Mouse (Mus musculus) embryonic facial prominence, embryonic 11.5 days (tissue): ENCODE measurements at regions not wholly inside any gene's neighbourhood (a gene's known extent, or its start where the extent isn't known, plus 50 kb on each side); places are given as distances from the start of the nearest gene placed in this dataset.

Experiments used
- ATAC-seq: fragments of 200-750 bp; cut with Nextera tagmentation; replicated peaks from 2 replicates; pipeline ENCODE4 v1.8.0; 2017; ENCODE audit warnings: low read depth; ENCODE audit not compliant: insufficient number of reproducible peaks, low FRiP score, low TSS enrichment
- DNase-seq: peaks from one replicate; pipeline ENCODE4 v3.0.0-alpha.2; 2015; ENCODE audit warnings: low spot score
- H3K27ac ChIP-seq: fragments of 300-500 bp; sonication (generic); replicated peaks from 2 replicates; pipeline ENCODE4 v1.5.1; 2014; ENCODE audit warnings: mild to moderate bottlenecking, low read depth, low read length, control low read depth
- H3K27me3 ChIP-seq: fragments of 300-500 bp; sonication (generic); 2 replicates; pipeline ENCODE4 v1.6.1; 2014; ENCODE audit warnings: mild to moderate bottlenecking, low read length, moderate library complexity, mixed read lengths; ENCODE audit not compliant: control insufficient read depth, insufficient read depth
- H3K36me3 ChIP-seq: fragments of 300-500 bp; sonication (generic); replicated peaks from 2 replicates; pipeline ENCODE4 v1.6.1; 2014; ENCODE audit warnings: low read depth, mild to moderate bottlenecking, low read length, moderate library complexity, mixed read lengths; ENCODE audit not compliant: control insufficient read depth, insufficient read depth
- H3K4me1 ChIP-seq: fragments of 300-500 bp; sonication (generic); 2 replicates; pipeline ENCODE4 v1.6.1; 2014; ENCODE audit warnings: low read length, mixed read lengths; ENCODE audit not compliant: control insufficient read depth, insufficient read depth
- H3K4me2 ChIP-seq: fragments of 300-500 bp; sonication (generic); 2 replicates; pipeline ENCODE4 v1.6.1; 2014; ENCODE audit warnings: low read depth, mild to moderate bottlenecking, control low read depth, low read length, moderate library complexity
- H3K4me3 ChIP-seq: fragments of 300-500 bp; sonication (generic); 2 replicates; pipeline ENCODE4 v1.5.1; 2014; ENCODE audit warnings: low read depth, low read length, control low read depth
- H3K9ac ChIP-seq: fragments of 300-500 bp; sonication (generic); replicated peaks from 2 replicates; pipeline ENCODE4 v1.6.1; 2014; ENCODE audit warnings: mild to moderate bottlenecking, control low read depth, low read length
- H3K9me3 ChIP-seq: fragments of 300-500 bp; sonication (generic); replicated peaks from 2 replicates; pipeline ENCODE4 v1.6.1; 2016; ENCODE audit warnings: mild to moderate bottlenecking, low read length, inconsistent platforms, mixed read lengths; ENCODE audit not compliant: control insufficient read depth
- WGBS: fragments of 180-500 bp; shearing (Covaris S2); extraction: QIAGEN DNeasy Blood & Tissue Kit; methylation state at CpG from one replicate; pipeline ENCODE4 v1.1.7; 2014; 5-methylcytosine and 5-hydroxymethylcytosine counted together

- 68% methylated on average over 4 of the region's 4 CpGs for WGBS
- Histone ChIP-seq H3K36me3 (no peaks in the 10 kb centered on the region), H3K4me1 (no peaks in the 10 kb centered on the region), H3K4me2 (no peak overlapping the region), H3K9me3 (no peaks in the 10 kb centered on the region), H3K9ac (no peak overlapping the region), H3K27ac (no peak overlapping the region), H3K27me3 (no peaks in the 10 kb centered on the region), H3K4me3 (no peak overlapping the region)
- ATAC-seq = no peak
- no peak for DNase-seq
Measured at GRCm38 (mm10) chr16:70046009-70046408, 182.5 kb upstream of the Speer2 start.

- WGBS = 72% methylated on average over 2 of the region's 2 CpGs
Measured at GRCm38 (mm10) chr16:70049850-70050249, 186.3 kb upstream of the Speer2 start.

GRCm38 (mm10) chr16:70071471-70071870, 207.9 kb upstream of the Speer2 start:
- Histone ChIP-seq H3K4me2 (no peak overlapping the region), H3K4me3 (no peak overlapping the region), H3K27ac (no peak overlapping the region), H3K27me3 (no peaks in the 10 kb centered on the region), H3K9ac (no peak overlapping the region), H3K36me3 (no peaks in the 10 kb centered on the region), H3K4me1 (no peaks in the 10 kb centered on the region), H3K9me3 (no peaks in the 10 kb centered on the region)
- DNase-seq = no peak
- no peak for ATAC-seq
- 94% methylated on average over 4 of the region's 4 CpGs for WGBS

More at GRCm38 (mm10) chr16:70049850-70050249, 186.3 kb upstream of the Speer2 start:
- Histone ChIP-seq H3K4me1 (no peaks in the 10 kb centered on the region), H3K4me3 (no peak overlapping the region), H3K27ac (no peak overlapping the region), H3K9ac (no peak overlapping the region), H3K27me3 (no peaks in the 10 kb centered on the region), H3K36me3 (no peaks in the 10 kb centered on the region), H3K4me2 (no peak overlapping the region), H3K9me3 (no peaks in the 10 kb centered on the region)
- DNase-seq (no peak), ATAC-seq (no peak)

GRCm38 (mm10) chr16:70073740-70074139, 210.2 kb upstream of the Speer2 start:
- H3K27ac ChIP-seq = no peak overlapping the region
- H3K36me3 ChIP-seq = no peaks in the 10 kb centered on the region
- DNase-seq = no peak
- H3K27me3 ChIP-seq = no peaks in the 10 kb centered on the region
- WGBS = 72% methylated on average over 2 of the region's 2 CpGs
- H3K4me2 ChIP-seq = no peak overlapping the region
- no peak overlapping the region for H3K4me3 ChIP-seq
- no peak for ATAC-seq
- no peak overlapping the region for H3K9ac ChIP-seq
- H3K9me3 ChIP-seq = no peaks in the 10 kb centered on the region
- no peaks in the 10 kb centered on the region for H3K4me1 ChIP-seq

- H3K4me1 ChIP-seq = no peaks in the 10 kb centered on the region
- H3K4me2 ChIP-seq = no peak overlapping the region
- H3K9me3 ChIP-seq = no peaks in the 10 kb centered on the region
- H3K27ac ChIP-seq = no peak overlapping the region
- DNase-seq = no peak
- H3K27me3 ChIP-seq = no peaks in the 10 kb centered on the region
- H3K9ac ChIP-seq = no peak overlapping the region
- H3K36me3 ChIP-seq = no peaks in the 10 kb centered on the region
- no peak for ATAC-seq
- H3K4me3 ChIP-seq = no peak overlapping the region
- WGBS = 79% methylated on average over 10 of the region's 10 CpGs
Measured at GRCm38 (mm10) chr16:70079497-70079896, 216.0 kb upstream of the Speer2 start.

GRCm38 (mm10) chr16:70091291-70091690, 222.5 kb upstream of the Gbe1 start:
- H3K9me3 ChIP-seq = no peaks in the 10 kb centered on the region
- no peaks in the 10 kb centered on the region for H3K36me3 ChIP-seq
- H3K27ac ChIP-seq = no peak overlapping the region
- no peak overlapping the region for H3K9ac ChIP-seq
- DNase-seq (no peak), ATAC-seq (no peak)
- H3K4me1 ChIP-seq = no peaks in the 10 kb centered on the region
- H3K4me2 ChIP-seq = no peak overlapping the region
- WGBS = 84% methylated on average over 4 of the region's 4 CpGs
- H3K27me3 ChIP-seq = no peaks in the 10 kb centered on the region
- no peak overlapping the region for H3K4me3 ChIP-seq

GRCm38 (mm10) chr16:70091963-70092362, 221.8 kb upstream of the Gbe1 start:
- no peak overlapping the region for H3K4me2 ChIP-seq
- H3K4me3 ChIP-seq = no peak overlapping the region
- H3K9me3 ChIP-seq = no peaks in the 10 kb centered on the region
- ATAC-seq (no peak), DNase-seq (no peak)
- no peaks in the 10 kb centered on the region for H3K36me3 ChIP-seq
- 89% methylated on average over 5 of the region's 5 CpGs for WGBS
- H3K4me1 ChIP-seq = no peaks in the 10 kb centered on the region
- no peak overlapping the region for H3K9ac ChIP-seq
- H3K27me3 ChIP-seq = no peaks in the 10 kb centered on the region
- H3K27ac ChIP-seq = no peak overlapping the region

GRCm38 (mm10) chr16:70093224-70093623, 220.5 kb upstream of the Gbe1 start:
- ATAC-seq = 0 out of 2 replicates have a peak, but pooled peaks have one; percentile 18
- Histone ChIP-seq H3K27ac (no peak overlapping the region), H3K4me1 (no peaks in the 10 kb centered on the region), H3K36me3 (no peaks in the 10 kb centered on the region), H3K4me3 (no peak overlapping the region), H3K9ac (no peak overlapping the region), H3K27me3 (no peaks in the 10 kb centered on the region), H3K4me2 (no peak overlapping the region), H3K9me3 (no peaks in the 10 kb centered on the region)
- peak; percentile 39 for DNase-seq
- 13% methylated on average over 3 of the region's 3 CpGs for WGBS
